Mouse (Mus musculus): ENCODE measurements at regions not wholly inside any gene's neighbourhood (a gene's known extent, or its start where the extent isn't known, plus 50 kb on each side); places are given as distances from the start of the nearest gene placed in this dataset.

DNA sequence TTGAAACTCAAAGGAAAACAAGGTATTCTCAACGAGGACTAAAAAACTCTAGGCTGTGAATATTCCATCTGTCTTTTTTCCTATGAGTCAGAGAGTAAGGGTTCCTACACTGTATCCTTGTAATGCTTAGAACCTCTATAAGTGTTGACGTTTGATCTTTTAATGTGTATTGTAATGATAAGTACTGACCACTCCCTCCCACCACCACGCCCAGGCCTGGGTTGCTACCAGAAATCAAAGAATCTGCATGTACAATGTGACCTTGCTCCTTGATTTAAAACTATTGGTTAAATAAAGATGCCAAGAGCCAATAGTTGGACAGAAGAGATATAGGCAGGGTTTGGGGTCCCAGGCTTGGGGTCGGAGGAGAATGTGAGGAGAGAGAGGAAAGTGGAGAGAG lies 66.2 kb upstream of the Man2a1 start:
- no peak for TF ChIP-seq CTCF (IDR thresholded peaks at IDR 0.05; ENCODE audit: low read depth)
- TF ChIP-seq EP300 (IDR thresholded peaks at IDR 0.05; ENCODE audit: low read depth) = no peak

All from liver, postnatal 0 days (tissue).